Mouse (Mus musculus) bone marrow, adult 2 months (tissue): ENCODE results near the gene Bcl9l. TPM values are rescaled to one million over a fixed set of nuclear protein-coding genes. Genes with fewer than 3 reads are reported as not detected.

Source experiments
- H3K27ac ChIP-seq: fragments of 200-500 bp; 2 replicates; pipeline ENCODE4 v1.5.1; 2012; ENCODE audit warnings: low read depth, mild to moderate bottlenecking, control low read depth, inconsistent platforms, low read length; ENCODE audit not compliant: control insufficient read depth, poor library complexity, insufficient read depth
- H3K4me1 ChIP-seq: fragments of 200-500 bp; 2 replicates; pipeline ENCODE4 v1.6.1; 2011; ENCODE audit warnings: low read length; ENCODE audit not compliant: control insufficient read depth, insufficient read depth
- H3K4me3 ChIP-seq: fragments of 200-500 bp; replicated peaks from 2 replicates; pipeline ENCODE3; 2011; ENCODE audit warnings: mild to moderate bottlenecking, low read depth, low read length, control low read depth; ENCODE audit not compliant: control insufficient read depth
- CTCF ChIP-seq: fragments of 200-500 bp; IDR thresholded peaks from 2 replicates; pipeline ENCODE4 v1.5.1; 2011; ENCODE audit warnings: low read length, control low read depth; ENCODE audit not compliant: control insufficient read depth, insufficient read depth
- POLR2A ChIP-seq: fragments of 200-500 bp; IDR thresholded peaks from 2 replicates; pipeline ENCODE4 v1.6.1; 2011; ENCODE audit warnings: low read depth, mild to moderate bottlenecking, control low read depth, low read length, borderline replicate concordance; ENCODE audit not compliant: control insufficient read depth
- WGBS: fragments of 180-500 bp; shearing (Covaris S2); methylation state at CpG from one replicate; pipeline ENCODE4 v1.1.7; 2018; 5-methylcytosine and 5-hydroxymethylcytosine counted together
- polyA plus RNA-seq: library from polyadenylated mRNA; stranded (reverse); fragments of >200 nt; gene quantifications from 2 replicates; pipeline ENCODE4 v1.2.4, GENCODE M21; 2011; ENCODE audit warnings: low replicate concordance; ENCODE audit not compliant: missing spikeins, insufficient read depth, insufficient read length

Bcl9l gene
- polyA plus RNA-seq, 1 experiment: 15.6 TPM

DNA sequence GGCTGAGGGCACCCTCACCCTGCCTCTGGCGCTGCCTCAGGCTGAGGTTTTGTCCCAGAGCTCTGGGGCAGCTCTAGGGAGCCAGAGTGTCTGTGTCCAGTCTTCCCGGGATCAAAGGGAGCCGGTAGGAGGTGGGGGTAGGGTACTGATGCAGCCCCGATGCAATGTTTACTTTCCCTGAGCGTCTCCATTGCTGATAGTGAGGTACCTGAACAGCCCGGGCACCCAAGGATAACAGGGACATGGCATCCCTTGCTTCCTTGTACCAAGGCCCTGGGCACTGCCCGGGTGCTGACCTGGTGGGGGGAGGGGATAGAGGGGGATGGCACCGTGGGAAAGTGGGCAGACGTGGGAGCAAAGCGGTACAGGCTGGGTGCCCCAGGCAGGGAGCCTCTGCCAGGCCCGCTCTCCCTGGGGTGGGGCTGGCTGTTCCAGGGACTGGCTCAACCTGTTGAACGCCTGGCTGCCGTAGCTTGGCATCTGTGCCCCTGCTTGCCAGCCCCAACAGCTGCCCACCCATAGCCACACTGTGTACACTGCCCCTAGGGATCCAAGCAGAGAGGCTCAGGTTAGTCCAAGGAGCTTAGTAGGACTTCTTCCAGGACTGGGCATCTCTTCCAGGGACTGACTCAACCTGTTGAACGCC lies 3.0 kb downstream of the Bcl9l start:
- TF ChIP-seq POLR2A: 0 out of 2 replicates have a peak, but pooled peaks have one; percentile 3
- no peak for TF ChIP-seq CTCF

DNA sequence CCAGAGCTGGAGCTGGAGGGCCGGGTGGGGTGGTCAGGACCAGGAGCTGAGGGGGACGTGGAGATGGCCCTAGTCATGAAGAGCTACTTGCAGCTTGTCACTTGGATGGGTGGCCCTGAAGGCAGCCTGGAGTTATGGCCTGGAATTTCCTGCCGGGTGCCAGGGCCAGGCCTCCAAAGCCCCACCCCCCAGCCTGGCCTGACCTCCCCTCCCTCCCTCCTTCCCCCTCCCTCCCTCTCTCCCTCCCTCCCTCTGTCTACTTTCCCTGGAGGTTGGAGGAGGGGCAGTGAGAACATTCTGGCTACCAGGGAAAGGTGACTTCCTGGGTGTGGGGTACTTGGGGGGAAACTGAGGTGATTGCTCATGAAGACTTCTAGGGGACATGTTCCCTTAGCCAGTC lies 3.7 kb downstream of the Bcl9l start:
- no peaks in the 10 kb centered on the region for H3K4me1 ChIP-seq
- H3K27ac ChIP-seq: no peak overlapping the region

More for the DNA sequence above, 3.0 kb downstream of the Bcl9l start:
- Histone ChIP-seq H3K27ac (no peak overlapping the region), H3K4me1 (no peaks in the 10 kb centered on the region), H3K4me3 (no peak overlapping the region)
- 69% methylated on average over 14 of the region's 14 CpGs for WGBS

GRCm38 (mm10) chr9:44486741-44487421 lies 4.3 kb downstream of the Bcl9l start:
- H3K27ac ChIP-seq: no peak overlapping the region
- no peak overlapping the region for H3K4me3 ChIP-seq
- no peaks in the 10 kb centered on the region for H3K4me1 ChIP-seq
- TF ChIP-seq POLR2A (no peak), CTCF (no peak)
- WGBS: 44% methylated on average over 15 of the region's 15 CpGs

More for the DNA sequence above, 3.7 kb downstream of the Bcl9l start:
- TF ChIP-seq CTCF: no peak
- no peak for TF ChIP-seq POLR2A
- no peak overlapping the region for H3K4me3 ChIP-seq
- 54% methylated on average over 3 of the region's 3 CpGs for WGBS

DNA sequence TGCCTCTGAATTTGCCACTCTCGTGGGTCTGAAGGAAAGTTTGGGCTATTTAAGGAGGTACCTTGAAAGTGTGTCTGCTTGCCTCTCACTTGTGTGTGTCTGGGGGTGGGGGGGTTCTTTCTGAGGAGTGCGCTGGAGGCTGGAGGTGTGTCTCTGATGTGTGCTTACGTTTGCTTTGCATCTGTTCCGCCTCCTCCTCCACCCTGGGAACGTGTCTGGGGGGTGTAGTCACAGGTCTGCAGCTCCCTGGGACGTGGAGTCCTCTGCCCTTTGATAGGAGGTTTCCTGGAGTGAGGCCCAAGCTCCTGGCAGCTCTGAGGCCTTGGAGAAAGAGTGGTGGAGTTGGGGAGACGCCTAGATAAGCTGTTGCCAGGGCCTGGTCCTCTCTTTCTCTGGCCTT lies 4.8 kb downstream of the Bcl9l start:
- Histone ChIP-seq H3K4me1 (no peaks in the 10 kb centered on the region), H3K4me3 (no peak overlapping the region), H3K27ac (no peak overlapping the region)
- 42% methylated on average over 7 of the region's 7 CpGs for WGBS
- TF ChIP-seq CTCF (no peak), POLR2A (no peak)

DNA sequence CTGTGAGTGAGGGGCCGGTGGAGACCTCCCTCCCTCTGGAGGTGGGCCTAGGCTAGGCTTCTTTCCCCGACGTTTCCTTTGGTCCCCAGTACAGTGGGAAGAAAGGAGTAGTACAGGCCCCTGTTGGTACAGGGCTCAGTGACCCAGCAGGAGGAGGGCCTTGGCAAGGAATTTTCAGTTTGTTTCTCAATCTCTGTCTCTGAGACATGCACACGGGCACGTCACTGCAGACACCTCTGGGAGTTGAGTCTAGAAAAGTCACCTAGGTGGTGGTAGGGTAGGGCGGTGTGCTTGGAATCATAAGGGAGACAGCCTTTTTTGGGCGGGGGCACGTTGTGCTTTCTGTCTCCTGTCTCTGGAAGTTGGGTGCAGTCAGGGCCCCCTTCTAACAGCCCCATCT lies 5.8 kb downstream of the Bcl9l start:
- H3K4me1 ChIP-seq: no peaks in the 10 kb centered on the region; the same call in 1 of the 2 replicates
- TF ChIP-seq POLR2A (no peak), CTCF (no peak)
- no peak overlapping the region for H3K27ac ChIP-seq
- H3K4me3 ChIP-seq: no peak overlapping the region
- 41% methylated on average over 8 of the region's 8 CpGs for WGBS

GRCm38 (mm10) chr9:44488855-44489381 lies 6.3 kb downstream of the Bcl9l start:
- no peak overlapping the region for H3K4me3 ChIP-seq
- H3K4me1 ChIP-seq: peaks cover under 1% of the 10 kb centered on the region
- WGBS: 24% methylated on average over 5 of the region's 5 CpGs
- no peak for TF ChIP-seq POLR2A
- no peak for TF ChIP-seq CTCF
- H3K27ac ChIP-seq: no peak overlapping the region

- Histone ChIP-seq H3K4me3 (no peak overlapping the region), H3K4me1 (peaks cover 7% of the 10 kb centered on the region), H3K27ac (no peak overlapping the region)
- whole genome bisulfite sequencing: 67% methylated on average over 17 of the region's 17 CpGs
- no peak for TF ChIP-seq CTCF
These were observed 7.0 kb downstream of the Bcl9l start for GRCm38 (mm10) chr9:44489651-44490085.

GRCm38 (mm10) chr9:44490086-44490967 lies 7.7 kb downstream of the Bcl9l start:
- peaks cover 8% of the 10 kb centered on the region for H3K4me1 ChIP-seq
- H3K27ac ChIP-seq: no peak overlapping the region
- WGBS: 75% methylated on average over 17 of the region's 17 CpGs
- no peak overlapping the region for H3K4me3 ChIP-seq
- TF ChIP-seq POLR2A: no peak
